Mouse (Mus musculus) liver, embryonic 14.5 days (tissue): ENCODE measurements around the gene B4galt4.

Source experiments
- CTCF ChIP-seq: IDR thresholded peaks from 2 replicates; pipeline ENCODE4 v1.5.1; 2016; ENCODE audit warnings: antibody characterized with exemption, low read depth, control low read depth
- EP300 ChIP-seq: IDR thresholded peaks from 2 replicates; pipeline ENCODE4 v1.6.1; 2016; ENCODE audit warnings: antibody characterized with exemption, low read depth

DNA sequence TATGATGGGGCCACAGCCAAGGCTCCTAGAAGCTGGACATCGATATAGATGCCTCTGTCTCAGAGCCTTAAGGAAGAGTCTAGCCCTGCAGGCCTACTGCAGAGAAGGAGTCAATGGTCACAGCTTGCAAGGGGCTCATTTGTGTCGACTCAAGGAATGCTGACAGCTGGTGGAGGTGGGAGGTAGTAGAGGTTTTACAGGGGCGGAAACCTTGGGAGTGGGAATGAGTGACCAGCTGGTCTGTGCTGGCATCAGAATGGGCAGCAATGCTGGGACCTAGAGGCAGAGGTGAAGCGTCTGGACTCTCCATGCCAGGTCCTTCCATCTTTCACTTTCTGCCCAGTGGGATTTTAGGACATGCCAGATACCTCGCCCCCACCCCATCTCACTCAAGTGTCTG lies 46.5 kb upstream of the B4galt4 start:
- TF ChIP-seq CTCF (no peak), EP300 (no peak)
